Mouse (Mus musculus) limb, embryonic 14.5 days (tissue): Measurements from ENCODE around the gene Synpo2. TPM values are rescaled to one million over a fixed set of nuclear protein-coding genes. Genes with fewer than 3 reads are reported as not detected.

Experiments
- ATAC-seq: fragments of 200-750 bp; cut with Nextera tagmentation; 2 replicates; pipeline ENCODE4 v1.8.0; 2017; ENCODE audit warnings: low read depth, moderate number of reproducible peaks, moderate TSS enrichment; ENCODE audit not compliant: low FRiP score
- DNase-seq: peaks from one replicate; pipeline ENCODE4 v3.0.0-alpha.2; 2015; ENCODE audit warnings: low spot score
- H3K27ac ChIP-seq: fragments of 300-500 bp; sonication (generic); replicated peaks from 2 replicates; pipeline ENCODE4 v1.5.1; 2014; ENCODE audit warnings: low read depth, mild to moderate bottlenecking, low read length, moderate library complexity, mixed read lengths
- H3K27me3 ChIP-seq: fragments of 300-500 bp; sonication (generic); 2 replicates; pipeline ENCODE4 v1.6.1; 2014; ENCODE audit warnings: low read length, mixed read lengths; ENCODE audit not compliant: control insufficient read depth, insufficient read depth
- H3K36me3 ChIP-seq: fragments of 300-500 bp; sonication (generic); 2 replicates; pipeline ENCODE4 v1.6.1; 2014; ENCODE audit warnings: mild to moderate bottlenecking, low read length, moderate library complexity, mixed read lengths; ENCODE audit not compliant: control insufficient read depth, insufficient read depth
- H3K4me1 ChIP-seq: fragments of 300-500 bp; sonication (generic); 2 replicates; pipeline ENCODE4 v1.6.1; 2014; ENCODE audit warnings: antibody characterized with exemption, low read length, mixed read lengths; ENCODE audit not compliant: control insufficient read depth, insufficient read depth
- H3K4me2 ChIP-seq: fragments of 300-500 bp; sonication (generic); replicated peaks from 2 replicates; pipeline ENCODE4 v1.6.1; 2014; ENCODE audit warnings: low read depth, mild to moderate bottlenecking, low read length, moderate library complexity; ENCODE audit not compliant: severe bottlenecking
- H3K4me3 ChIP-seq: fragments of 300-500 bp; sonication (generic); replicated peaks from 2 replicates; pipeline ENCODE4 v1.5.1; 2014; ENCODE audit warnings: low read length
- H3K9ac ChIP-seq: fragments of 300-500 bp; sonication (generic); 2 replicates; pipeline ENCODE4 v1.6.1; 2014; ENCODE audit warnings: mild to moderate bottlenecking, low read depth, low read length, moderate library complexity; ENCODE audit not compliant: severe bottlenecking
- H3K9me3 ChIP-seq: fragments of 300-500 bp; sonication (generic); 2 replicates; pipeline ENCODE4 v1.6.1; 2016; ENCODE audit warnings: low read length; ENCODE audit not compliant: control insufficient read depth
- POLR2A ChIP-seq: fragments of 200-500 bp; IDR thresholded peaks from 2 replicates; pipeline ENCODE4 v1.8.0; 2012; ENCODE audit warnings: inconsistent platforms, mild to moderate bottlenecking, moderate library complexity, borderline replicate concordance; ENCODE audit not compliant: insufficient read depth, insufficient read length; ENCODE audit errors: extremely low read depth
- WGBS: fragments of 180-500 bp; shearing (Covaris S2); extraction: QIAGEN DNeasy Blood & Tissue Kit; methylation state at CpG from one replicate; pipeline ENCODE4 v1.1.7; 2014; 5-methylcytosine and 5-hydroxymethylcytosine counted together
- polyA plus RNA-seq, 2 experiments: library from polyadenylated mRNA; depleted of rRNA in 1 of 2; stranded (reverse) in 1 of 2; unstranded in 1 of 2; fragments of >200 nt; fragmentation: Nextera tagmentation in 1 of 2; extraction: Ambion mirVana in 1 of 2; gene quantifications; 2 replicates each; pipeline versions ENCODE4 v1.2.1 to v1.2.3; 2012 to 2014

The Synpo2 gene
- polyA plus RNA-seq, 2 experiments = 5.4 to 6.8 TPM

DNA sequence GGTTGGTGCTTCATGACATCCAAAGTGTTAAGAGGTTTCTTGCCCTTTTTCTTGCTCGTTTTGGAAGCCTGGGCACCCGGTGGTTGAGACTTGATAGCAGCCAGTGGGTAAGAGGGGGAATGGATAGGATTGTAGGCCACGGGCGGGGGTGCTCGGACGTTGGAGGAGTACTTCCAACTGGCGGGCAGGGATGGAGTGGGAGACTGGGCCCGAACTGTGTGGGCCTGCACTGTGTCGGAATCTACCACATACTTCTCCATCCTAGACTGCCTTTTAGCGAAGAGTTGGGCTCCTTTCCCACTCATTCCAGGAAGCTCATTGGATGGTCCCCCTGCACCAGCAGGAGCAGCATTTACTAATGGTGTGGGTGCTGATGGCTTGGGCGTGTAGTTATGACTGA lies 123.2 kb downstream of the Synpo2 start:
- H3K4me2 ChIP-seq = no peak overlapping the region
- no peaks in the 10 kb centered on the region for H3K36me3 ChIP-seq
- no peaks in the 10 kb centered on the region for H3K27me3 ChIP-seq
- WGBS = 89% methylated on average over 11 of the region's 11 CpGs
- H3K4me3 ChIP-seq = no peak overlapping the region
- no peak for TF ChIP-seq POLR2A
- H3K4me1 ChIP-seq = peaks cover 13% of the 10 kb centered on the region
- no peaks in the 10 kb centered on the region for H3K9me3 ChIP-seq
- DNase-seq = no peak
- ATAC-seq = no peak
- no peak overlapping the region for H3K27ac ChIP-seq
- H3K9ac ChIP-seq = no peak overlapping the region

DNA sequence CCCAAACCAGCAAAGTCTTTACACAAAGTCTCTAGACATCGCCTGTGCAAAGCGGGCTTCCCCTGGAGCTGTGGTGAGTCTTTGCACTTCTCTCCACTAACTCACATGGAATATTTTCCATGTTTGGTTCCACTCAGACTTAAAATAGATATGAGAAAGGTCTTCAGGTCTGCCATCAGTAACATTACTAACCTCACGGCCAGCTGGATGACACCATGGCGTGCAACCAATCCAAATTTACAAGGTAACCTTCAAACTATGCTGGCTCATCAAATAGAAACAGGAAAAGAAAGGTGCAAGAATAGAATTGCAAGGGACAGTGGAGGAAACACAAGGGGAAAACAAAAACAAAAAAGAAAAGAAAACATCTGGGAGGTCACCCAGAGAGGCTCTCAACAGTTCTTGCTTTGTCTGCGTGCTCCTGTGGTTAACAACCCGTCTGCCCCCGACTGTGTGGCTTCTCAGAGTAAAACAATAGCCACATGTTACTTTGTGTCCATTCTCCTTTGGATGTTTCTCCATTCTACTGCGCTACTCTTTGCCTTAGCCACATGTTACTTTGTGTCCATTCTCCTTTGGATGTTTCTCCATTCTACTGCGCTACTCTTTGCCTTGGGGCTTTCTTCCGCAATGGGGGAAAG lies 124.8 kb downstream of the Synpo2 start:
- H3K4me2 ChIP-seq = no peak overlapping the region
- 90% methylated on average over 10 of the region's 10 CpGs for WGBS

DNA sequence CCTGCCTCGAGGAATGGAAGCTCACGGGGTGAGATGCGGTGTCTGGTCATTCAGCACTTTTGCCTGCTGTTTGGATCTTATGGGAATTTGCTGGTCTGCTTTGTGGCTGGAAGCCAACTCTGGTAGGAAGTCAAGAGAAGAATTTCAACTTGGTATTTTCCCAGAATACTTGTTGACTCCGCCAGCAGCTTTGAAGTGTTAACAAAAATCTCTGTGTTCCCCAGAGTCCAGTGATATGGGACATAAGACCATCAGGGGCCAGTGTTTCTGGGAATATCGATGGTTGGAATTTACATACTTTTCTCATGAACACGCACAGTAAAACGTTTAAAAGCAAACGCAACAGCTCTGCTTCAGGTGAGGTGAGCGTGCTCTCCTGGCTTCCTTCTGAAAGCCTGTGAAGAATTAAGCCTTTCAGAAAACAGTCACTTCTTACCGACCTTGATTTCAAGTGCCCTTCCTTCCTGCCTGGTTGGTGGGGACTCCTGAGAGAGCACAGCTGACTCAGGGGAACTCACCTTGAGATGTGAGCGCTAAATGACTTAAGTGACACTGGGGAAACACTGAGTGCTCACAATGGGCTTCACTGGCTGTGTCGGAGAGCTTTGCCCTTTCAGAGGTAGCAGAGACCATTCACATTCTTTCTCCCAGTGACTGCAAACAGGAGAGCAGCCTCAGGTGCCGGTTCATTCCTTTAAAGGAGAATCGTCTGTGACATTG lies 128.0 kb downstream of the Synpo2 start:
- Histone ChIP-seq H3K9ac (no peak overlapping the region), H3K27me3 (no peaks in the 10 kb centered on the region), H3K4me1 (peaks cover 11% of the 10 kb centered on the region), H3K9me3 (no peaks in the 10 kb centered on the region), H3K4me3 (no peak overlapping the region), H3K27ac (no peak overlapping the region), H3K4me2 (peak overlapping the region; percentile 25; the same call in 1 of the 2 replicates), H3K36me3 (no peaks in the 10 kb centered on the region)
- 43% methylated on average over 14 of the region's 14 CpGs for WGBS
- no peak for DNase-seq
- ATAC-seq = no peak
- TF ChIP-seq POLR2A = no peak

More for the DNA sequence above, 124.8 kb downstream of the Synpo2 start:
- TF ChIP-seq POLR2A = no peak
- no peaks in the 10 kb centered on the region for H3K36me3 ChIP-seq
- H3K27ac ChIP-seq = no peak overlapping the region
- no peaks in the 10 kb centered on the region for H3K27me3 ChIP-seq
- no peak overlapping the region for H3K4me3 ChIP-seq
- H3K4me1 ChIP-seq = peaks cover 17% of the 10 kb centered on the region
- ATAC-seq = no peak
- no peak overlapping the region for H3K9ac ChIP-seq
- no peaks in the 10 kb centered on the region for H3K9me3 ChIP-seq
- no peak for DNase-seq

DNA sequence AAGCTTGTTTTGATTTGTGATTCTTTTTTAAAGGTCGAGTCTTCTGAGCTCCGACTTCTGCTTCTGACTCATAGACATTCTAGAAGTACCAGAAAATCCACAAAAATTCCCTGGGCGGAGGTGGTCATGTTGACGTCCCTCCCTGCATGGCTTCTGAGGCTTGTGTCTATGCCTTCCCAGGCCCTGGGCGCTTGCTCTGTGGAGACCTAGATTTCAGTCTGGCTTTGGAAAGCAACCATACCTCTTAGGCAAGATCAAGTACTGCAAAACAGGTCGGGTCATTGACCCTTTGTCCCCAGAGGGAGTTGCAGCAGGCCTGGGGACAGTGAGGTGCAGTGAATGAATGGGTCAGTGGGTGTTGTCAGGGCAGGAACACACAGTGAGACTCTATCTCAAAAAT lies 131.6 kb downstream of the Synpo2 start:
- no peak for TF ChIP-seq POLR2A
- Histone ChIP-seq H3K27ac (no peak overlapping the region), H3K4me1 (peaks cover 11% of the 10 kb centered on the region), H3K9me3 (no peaks in the 10 kb centered on the region), H3K4me3 (no peak overlapping the region), H3K4me2 (no peak overlapping the region), H3K36me3 (no peaks in the 10 kb centered on the region), H3K27me3 (no peaks in the 10 kb centered on the region), H3K9ac (no peak overlapping the region)
- WGBS = 84% methylated on average over 6 of the region's 6 CpGs
- DNase-seq = no peak
- ATAC-seq = no peak

DNA sequence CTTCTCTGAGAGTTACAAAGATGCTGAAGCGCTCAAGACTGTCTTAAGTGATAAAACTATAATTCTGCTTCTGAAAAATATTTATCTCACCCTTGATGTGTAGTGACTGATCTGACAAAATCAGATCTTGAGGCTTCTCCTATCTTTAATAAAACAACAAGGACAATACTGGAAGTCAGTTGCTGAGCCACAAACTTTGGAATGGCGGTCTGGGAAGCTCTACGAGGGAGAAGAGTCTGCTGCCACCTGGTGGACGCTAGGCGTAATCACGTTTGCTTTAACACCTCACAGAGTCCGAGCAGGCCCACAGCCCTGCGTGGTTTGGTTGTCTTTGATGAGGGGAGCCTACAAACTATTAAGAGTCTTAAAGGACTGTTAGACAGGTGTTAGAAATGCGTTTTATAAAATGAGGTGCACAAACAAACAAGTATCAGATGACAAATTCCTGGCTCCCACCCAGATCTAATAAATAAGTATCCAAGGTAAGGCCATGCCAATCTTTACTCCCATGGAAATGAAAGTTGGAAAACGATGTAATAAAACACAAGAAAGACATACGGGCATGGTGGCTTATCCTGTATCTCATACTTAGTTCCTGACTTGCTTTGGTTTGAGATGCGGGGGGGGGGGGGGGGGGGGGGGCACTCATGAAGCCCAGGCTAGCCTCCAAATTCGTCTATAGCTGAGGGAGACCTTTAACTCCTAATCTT lies 132.6 kb downstream of the Synpo2 start:
- Histone ChIP-seq H3K4me1 (peaks cover 9% of the 10 kb centered on the region), H3K9ac (no peak overlapping the region), H3K36me3 (no peaks in the 10 kb centered on the region), H3K4me2 (no peak overlapping the region), H3K27ac (no peak overlapping the region), H3K27me3 (no peaks in the 10 kb centered on the region), H3K4me3 (no peak overlapping the region), H3K9me3 (no peaks in the 10 kb centered on the region)
- no peak for TF ChIP-seq POLR2A
- 23% methylated on average over 12 of the region's 13 CpGs for WGBS
- DNase-seq = peak; percentile 87
- peak; percentile 85 for ATAC-seq
